Mouse (Mus musculus) ovary, adult 10 weeks (tissue): ENCODE measurements around the gene Phldb1. TPM values are rescaled to one million over a fixed set of nuclear protein-coding genes. Genes with fewer than 3 reads are reported as not detected.

Source experiments
- polyA plus RNA-seq: library from polyadenylated mRNA; stranded (reverse); fragments of 350-450 nt; fragmentation: Illumina TruSeq; extraction: RNeasy Lipid Tissue Mini Kit (QIAGEN cat#74804); gene quantifications from one replicate; pipeline ENCODE4 v1.2.3, GENCODE M21; 2014

Gene Phldb1
- polyA plus RNA-seq = 0.71 TPM

GRCm38 (mm10) chr9:44734524-44735494, at the start of gene Phldb1:
Gene Phldb1, minus strand, starts transcription at chr9:44735198.

GRCm38 (mm10) chr9:44767101-44768028, 32.4 kb upstream of the Phldb1 start, which contains the start of the genes Arcn1 and Ift46:
Gene Arcn1, minus strand, starts transcription at chr9:44767845.
Gene Ift46, plus strand, starts transcription at chr9:44767908.

GRCm38 (mm10) chr9:44673005-44673404, 62.0 kb downstream of the Phldb1 start, which contains the start of gene Treh:
Gene Treh, plus strand, starts transcription at chr9:44673233.

Other genes starting within 250 kb of the Phldb1 start
- gene Cxcr5, start 173.3 kb downstream of the Phldb1 start, polyA plus RNA-seq = not detected
- 406 TPM for gene Ddx6, start 130.3 kb downstream of the Phldb1 start, polyA plus RNA-seq
- not detected for gene Treh, start 62.0 kb downstream of the Phldb1 start, polyA plus RNA-seq
- gene Arcn1, start 32.6 kb upstream of the Phldb1 start, polyA plus RNA-seq = 372 TPM
- gene Ift46, start 32.7 kb upstream of the Phldb1 start, polyA plus RNA-seq = 29.9 TPM
- gene Tmem25, start 64.1 kb upstream of the Phldb1 start, polyA plus RNA-seq = 0.91 TPM
- not detected for gene Ttc36, start 67.9 kb upstream of the Phldb1 start, polyA plus RNA-seq
- 41.2 TPM for gene Kmt2a, start 146.1 kb upstream of the Phldb1 start, polyA plus RNA-seq
- gene Atp5l, start 185.5 kb upstream of the Phldb1 start, polyA plus RNA-seq = 284 TPM
- gene Ube4a, start 230.4 kb upstream of the Phldb1 start, polyA plus RNA-seq = 81.2 TPM
- 1.3 TPM for gene Cd3g, start 245.2 kb upstream of the Phldb1 start, polyA plus RNA-seq
- gene Cd3d, start 246.6 kb upstream of the Phldb1 start, polyA plus RNA-seq = 0.29 TPM